Mouse (Mus musculus) left cerebral cortex, adult 8-10 months (tissue): Measurements from ENCODE around the gene Brdt. TPM values are rescaled to one million over a fixed set of nuclear protein-coding genes. Genes with fewer than 3 reads are reported as not detected.
"Not testable (repeated sequence)": the region's sequence is repeated elsewhere in the genome, so short reads cannot be mapped to it uniquely, and the experiment has no call there.

Source experiments
- DNase-seq, 2 experiments: peaks; one replicate each; pipeline ENCODE4 v3.0.0; 2022; ENCODE audit warnings: low spot score in 2 of 2
- total RNA-seq, 4 experiments: library from RNA; stranded (reverse); gene quantifications; 2 replicates each; pipeline ENCODE4 v1.2.4; 2022

The Brdt gene
- total RNA-seq, 4 experiments from 2014 or later, result 11.3 to 13.8 (median 13.1) TPM

- no peak for DNase-seq
These were observed 10.3 kb upstream of the Brdt start for GRCm38 (mm10) chr5:107320703-107321102.

DNA sequence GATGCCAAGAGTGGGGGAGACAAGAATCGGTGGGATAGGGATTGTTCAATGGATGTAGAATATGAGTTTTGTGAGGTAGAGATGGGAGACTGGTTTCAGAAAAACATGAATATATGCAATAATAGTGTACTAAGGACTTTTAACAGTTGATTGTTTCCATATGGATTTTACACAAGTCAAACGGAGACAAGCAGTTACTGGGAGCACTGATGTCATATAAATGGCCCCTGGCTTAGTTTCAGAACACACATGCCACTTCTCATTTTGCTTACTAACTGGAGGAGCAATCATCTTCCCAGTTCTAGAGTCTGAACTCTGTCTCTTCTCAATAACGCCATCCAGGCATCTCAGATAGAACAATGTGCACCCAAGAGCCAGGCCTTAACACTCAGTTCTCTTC is 9.4 kb downstream of the Brdt start:
- no peak for DNase-seq

- DNase-seq, result no peak
These were observed 11.9 kb downstream of the Brdt start for GRCm38 (mm10) chr5:107342891-107343290.

GRCm38 (mm10) chr5:107346214-107346613 is 15.3 kb downstream of the Brdt start:
- DNase-seq, result no peak

- DNase-seq, result no peak
These were observed 21.6 kb downstream of the Brdt start for GRCm38 (mm10) chr5:107352566-107352965.

GRCm38 (mm10) chr5:107353981-107354380 is 23.0 kb downstream of the Brdt start:
- no peak for DNase-seq

- DNase-seq, result no peak
These were observed 24.8 kb downstream of the Brdt start for GRCm38 (mm10) chr5:107355801-107356200.

DNA sequence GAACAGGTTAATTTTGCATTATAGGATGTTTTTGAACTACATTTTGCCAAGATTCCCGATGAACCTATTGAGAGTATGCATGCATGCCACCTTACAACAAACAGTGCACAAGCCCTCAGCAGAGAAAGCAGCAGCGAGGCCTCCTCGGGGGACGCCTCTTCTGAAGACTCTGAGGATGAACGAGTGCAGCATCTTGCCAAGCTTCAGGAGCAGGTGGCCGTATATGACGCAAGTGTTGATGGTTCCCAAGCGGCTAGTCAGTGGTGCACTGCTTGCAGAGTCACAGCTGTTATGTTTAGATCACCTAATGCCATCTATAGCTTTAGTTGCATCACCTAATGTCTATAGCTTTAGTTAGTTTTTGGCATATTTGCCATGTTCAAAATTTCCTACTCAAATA is 26.8 kb downstream of the Brdt start:
- DNase-seq, result no peak

GRCm38 (mm10) chr5:107359395-107360053 is 28.6 kb downstream of the Brdt start:
- DNase-seq, result peak; percentile 79 to 86

GRCm38 (mm10) chr5:107360054-107360730 is 29.2 kb downstream of the Brdt start:
- DNase-seq, result no peak

- no peak for DNase-seq
These were observed 39.1 kb downstream of the Brdt start for GRCm38 (mm10) chr5:107370040-107370439.

DNA sequence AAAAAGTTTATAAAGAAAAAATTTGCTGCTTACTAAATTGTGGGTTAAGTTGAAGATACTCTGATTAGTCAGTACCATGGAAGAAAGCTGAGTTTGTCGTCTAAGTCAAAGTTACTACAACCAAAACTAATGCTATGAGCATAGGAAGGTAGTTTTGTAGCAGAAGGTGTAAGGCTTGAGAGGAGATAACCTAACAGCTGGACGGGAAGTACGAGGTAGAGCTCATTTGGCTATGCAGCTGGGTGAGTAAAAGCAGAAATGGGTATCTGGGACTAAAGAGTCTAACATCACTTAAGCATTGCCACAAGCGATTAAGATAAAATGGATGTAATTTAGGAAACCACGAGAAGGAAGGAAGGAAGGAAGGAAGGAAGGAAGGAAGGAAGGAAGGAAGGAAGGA is 40.4 kb downstream of the Brdt start:
- DNase-seq, result no peak

GRCm38 (mm10) chr5:107373256-107373655 is 42.3 kb downstream of the Brdt start:
- DNase-seq, result no peak

- not testable (repeated sequence) for DNase-seq
These were observed 55.5 kb downstream of the Brdt start for GRCm38 (mm10) chr5:107386448-107386847.

GRCm38 (mm10) chr5:107387788-107388187 is 56.8 kb downstream of the Brdt start:
- DNase-seq, result no peak

DNA sequence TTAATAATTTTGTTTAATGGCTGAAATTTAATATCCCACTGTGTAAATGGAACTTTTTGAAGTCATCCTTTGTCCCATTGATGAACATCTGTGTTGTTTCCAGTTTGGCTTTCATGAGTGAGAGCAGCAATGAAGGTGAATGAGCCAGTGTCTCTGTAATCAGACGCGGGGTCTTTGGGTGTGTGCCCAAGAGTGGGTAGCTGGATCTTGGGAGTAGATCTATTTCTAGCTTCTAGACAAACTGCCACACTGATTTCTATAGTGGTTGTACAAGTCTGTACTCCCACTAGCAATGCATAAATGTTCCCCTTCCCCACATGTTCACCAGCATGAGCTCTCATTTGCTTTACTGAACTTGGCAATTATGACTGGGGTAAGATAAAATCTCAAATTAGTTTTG is 58.4 kb downstream of the Brdt start:
- no peak for DNase-seq

GRCm38 (mm10) chr5:107394437-107394836 is 63.5 kb downstream of the Brdt start:
- no peak for DNase-seq

- DNase-seq, result no peak
These were observed 71.5 kb downstream of the Brdt start, which contains the start of gene Ephx4 for GRCm38 (mm10) chr5:107402436-107402835. Gene Ephx4, plus strand, starts transcription at chr5:107402736.

DNA sequence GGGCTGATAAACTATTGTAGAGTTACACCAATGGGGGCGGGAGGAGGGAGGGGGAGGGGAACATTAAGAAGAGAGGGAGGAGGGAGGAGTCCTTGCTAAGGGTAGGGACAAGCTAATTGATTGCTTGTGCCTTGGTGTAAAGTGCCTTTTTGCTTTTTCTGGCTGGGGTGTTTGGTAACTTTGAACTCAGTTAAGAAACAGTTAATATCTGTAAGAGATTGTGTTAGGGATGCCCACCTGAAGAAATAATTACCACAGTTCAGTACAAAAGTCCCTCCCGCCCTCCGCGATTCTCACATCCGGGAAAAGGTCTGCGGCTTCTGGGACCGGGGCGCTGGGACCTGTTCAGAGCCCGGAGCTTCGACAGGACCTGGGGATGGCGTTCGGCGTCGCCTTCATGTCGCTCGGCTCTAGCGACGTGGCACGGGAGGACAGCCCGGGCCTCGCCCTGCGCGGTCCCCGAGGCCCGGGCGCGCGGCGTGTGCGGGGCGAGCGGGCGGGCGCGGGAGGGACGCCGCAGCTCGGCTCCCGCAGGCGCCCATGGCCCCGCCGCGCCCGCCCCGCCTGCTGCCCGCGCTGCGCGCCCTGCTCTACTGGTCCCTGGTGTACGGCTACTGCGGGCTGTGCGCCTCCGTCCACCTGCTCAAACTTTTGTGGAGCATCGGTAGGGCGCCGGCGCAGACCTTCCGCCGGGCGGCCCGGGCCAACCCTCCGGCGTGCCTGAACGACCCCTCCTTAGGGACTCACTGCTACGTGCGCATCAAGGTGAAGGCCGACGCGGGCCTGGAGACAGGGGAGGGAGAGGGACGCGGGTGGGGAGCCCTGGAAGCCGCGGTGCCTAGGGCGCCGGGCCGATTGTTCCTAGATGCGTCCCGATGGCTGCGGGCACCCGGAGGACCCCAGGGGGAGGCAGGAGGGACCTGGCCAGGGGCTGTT is 72.3 kb downstream of the Brdt start:
- DNase-seq, result peak; percentile 36 to 58

DNA sequence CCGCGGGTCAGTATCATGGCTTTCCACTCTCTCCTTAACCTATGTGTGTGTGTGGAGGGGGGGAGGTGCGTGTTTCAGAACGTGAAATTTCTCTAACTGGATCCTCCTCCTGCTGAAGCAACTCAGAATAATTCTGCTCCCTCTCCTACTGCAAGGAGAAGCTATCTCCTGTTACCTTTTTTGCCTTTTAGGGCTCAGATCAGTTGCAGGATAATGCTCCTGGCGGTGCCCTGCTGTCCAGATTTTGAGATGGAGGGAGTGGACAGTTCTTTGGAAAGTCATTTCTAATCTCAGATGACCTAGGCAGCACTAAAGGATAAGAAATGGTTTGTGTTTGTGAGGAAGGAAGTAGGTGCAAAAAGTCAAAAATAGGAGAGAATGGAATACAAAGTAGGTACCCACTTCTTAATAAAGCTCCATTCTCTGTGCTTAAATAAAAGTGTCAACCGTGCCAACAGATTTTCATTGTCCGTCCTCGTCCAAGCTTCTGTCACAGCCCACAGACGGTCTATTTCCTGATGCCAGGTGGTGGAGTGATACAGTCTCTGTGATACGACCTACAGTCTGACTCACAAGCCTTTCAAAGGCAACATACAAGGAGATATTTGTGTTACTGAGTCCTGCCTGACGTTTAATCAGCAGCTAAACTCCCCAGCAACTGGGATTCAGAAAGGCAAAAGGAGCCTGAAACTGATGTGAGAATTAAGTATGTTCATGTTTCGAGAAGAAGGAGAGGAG is 73.2 kb downstream of the Brdt start:
- DNase-seq, result peak; percentile 32 to 83

GRCm38 (mm10) chr5:107405361-107405760 is 74.4 kb downstream of the Brdt start:
- peak; percentile 48 to 87 for DNase-seq
